Comparison of ENCODE assay signal across 7 mouse cellular contexts in genomic region chr11:70212423-70212822, GRCm38 (mm10). TPM values are rescaled to one million over a fixed set of nuclear protein-coding genes. Genes with fewer than 3 reads are reported as not detected.
DNase-seq lines count a peak whose midpoint lies in the region; ATAC-seq and TF ChIP-seq lines count a peak whose summit lies in the region.

Gene Slc16a11 (plus strand): TSS chr11:70212752.

- DNase-seq in lung, embryonic 14.5 days: no peak
- DNase-seq in lung, postnatal 25 days (ENCODE audit: low spot score): no peak
- no peak for DNase-seq in left cerebral cortex, adult 8-10 months (ENCODE audit: low spot score in 2 of 2)
- DNase-seq in adrenal gland, postnatal 4 days (ENCODE audit: low spot score in 2 of 2): no peak

- TF ChIP-seq CTCF in lung, embryonic 14.5 days (IDR thresholded peaks at IDR 0.05; ENCODE audit: low read depth): no peak

- H3K27me3 ChIP-seq in lung, embryonic 14.5 days (ENCODE audit: insufficient read depth, low read length): peaks cover 36% of the 10 kb centered on the region
- peaks cover 44% of the 10 kb centered on the region for H3K27me3 ChIP-seq in forebrain, embryonic 16.5 days (replicated peaks; ENCODE audit: control insufficient read depth, insufficient read depth, low read length)
- peaks cover 45% of the 10 kb centered on the region for H3K27me3 ChIP-seq in neural tube, embryonic 15.5 days (replicated peaks)

- 0 out of 2 replicates have a peak, but pooled peaks cover 8% of the 10 kb centered on the region for H3K4me1 ChIP-seq in lung, embryonic 14.5 days (ENCODE audit: insufficient read depth)
- peaks cover 16% of the 10 kb centered on the region for H3K4me1 ChIP-seq in forebrain, embryonic 16.5 days (replicated peaks; ENCODE audit: control insufficient read depth, insufficient read depth, low read length)
- peaks cover 26% of the 10 kb centered on the region for H3K4me1 ChIP-seq in neural tube, embryonic 15.5 days

- peak within 1 kb of the TSS; percentile 61; the same call in 1 of the 2 replicates for H3K4me2 ChIP-seq in lung, embryonic 14.5 days
- H3K4me2 ChIP-seq in forebrain, embryonic 16.5 days (ENCODE audit: low read length): peak within 1 kb of the TSS; percentile 65
- H3K4me2 ChIP-seq in neural tube, embryonic 15.5 days: peak within 1 kb of the TSS; percentile 84

- ATAC-seq in lung, embryonic 14.5 days (ENCODE audit: insufficient read depth): no peak
- ATAC-seq in forebrain, embryonic 16.5 days: no peak
- no peak for ATAC-seq in neural tube, embryonic 15.5 days (ENCODE audit: low FRiP score)
- no peak for ATAC-seq in erythroblast, adult 5-6 weeks (replicated peaks; ENCODE audit: low FRiP score, poor library complexity, severe bottlenecking)

- H3K4me3 ChIP-seq in lung, embryonic 14.5 days (ENCODE audit: low read depth, low read length): no peak within 1 kb of the TSS
- H3K4me3 ChIP-seq in forebrain, embryonic 16.5 days (replicated peaks; ENCODE audit: low read length): peak within 1 kb of the TSS; percentile 42
- H3K4me3 ChIP-seq in neural tube, embryonic 15.5 days (replicated peaks): peak within 1 kb of the TSS; percentile 35

- no peak within 1 kb of the TSS for H3K9ac ChIP-seq in lung, embryonic 14.5 days
- H3K9ac ChIP-seq in forebrain, embryonic 16.5 days (replicated peaks; ENCODE audit: low read depth, low read length): 0 out of 2 replicates have a peak within 1 kb of the TSS, but pooled peaks have one; percentile 56
- no peak within 1 kb of the TSS; the same call in 1 of the 2 replicates for H3K9ac ChIP-seq in neural tube, embryonic 15.5 days (replicated peaks)

- no peak within 1 kb of the TSS for H3K27ac ChIP-seq in lung, embryonic 14.5 days (ENCODE audit: low read depth)
- no peak within 1 kb of the TSS for H3K27ac ChIP-seq in forebrain, embryonic 16.5 days (ENCODE audit: low read length)
- H3K27ac ChIP-seq in neural tube, embryonic 15.5 days (replicated peaks): no peak within 1 kb of the TSS

- no peaks in the 10 kb centered on the region for H3K36me3 ChIP-seq in lung, embryonic 14.5 days (ENCODE audit: insufficient read depth)
- peaks cover 3% of the 10 kb centered on the region; the same call in 1 of the 2 replicates for H3K36me3 ChIP-seq in forebrain, embryonic 16.5 days (ENCODE audit: control insufficient read depth, insufficient read depth)
- peaks cover 14% of the 10 kb centered on the region for H3K36me3 ChIP-seq in neural tube, embryonic 15.5 days

- no peaks in the 10 kb centered on the region for H3K9me3 ChIP-seq in lung, embryonic 14.5 days (ENCODE audit: low read depth, low read length)
- no peaks in the 10 kb centered on the region for H3K9me3 ChIP-seq in forebrain, embryonic 16.5 days (ENCODE audit: control insufficient read depth, low read length)
- no peaks in the 10 kb centered on the region for H3K9me3 ChIP-seq in neural tube, embryonic 15.5 days (replicated peaks)

- 51% methylated on average over 6 of the region's 6 CpGs for WGBS in lung, embryonic 14.5 days
- WGBS in forebrain, embryonic 16.5 days: 58% methylated on average over 6 of the region's 6 CpGs
- 72% methylated on average over 6 of the region's 6 CpGs for WGBS in neural tube, embryonic 15.5 days

RNA-seq across cellular contexts. Expression of gene Slc16a11, which starts in this region (rescaled TPM):
- 0.23 and 0.63 TPM in 2 replicates for polyA plus RNA-seq in lung, embryonic 14.5 days (2014; fragmentation: Nextera tagmentation; extraction: Ambion mirVana)
- 3.1 and 4.8 TPM in 2 replicates for polyA plus RNA-seq in forebrain, embryonic 16.5 days (2015; fragmentation: Nextera tagmentation; extraction: Ambion mirVana)
- 10 to 100 TPM; 32.3 to 43.4 (median 36.5) TPM for total RNA-seq in left cerebral cortex, adult 8-10 months (2022)
- polyA plus RNA-seq in neural tube, embryonic 15.5 days (2015; fragmentation: Nextera tagmentation; extraction: Ambion mirVana): 6.3 and 7.3 TPM in 2 replicates
- total RNA-seq in erythroblast, adult 5-6 weeks (2015; ENCODE audit: low replicate concordance): not detected in 2 replicates
- not detected in 2 replicates for total RNA-seq in erythroblast, adult 5-6 weeks (2017; ENCODE audit: low replicate concordance)
- 1 to 10 TPM in 1 of 2 experiments, under 1 TPM in 1; 0.71 to 2.9 TPM for total RNA-seq in adrenal gland, postnatal 4 days (2021)

Comparison
In these comparisons a context has a peak if more than half of its experiments do, and no peak if none do; other contexts are left out.
1. RNA of gene Slc16a11 (total RNA-seq): 32.3 to 43.4 TPM in left cerebral cortex, adult 8-10 months; 0.71 to 2.9 TPM in adrenal gland, postnatal 4 days and not detected in erythroblast, adult 5-6 weeks; every median in the first group is over 4 times any median in the second.
2. Peak in every context shown above with its lines, with median percentiles within 50 percentile points of each other: H3K4me2 ChIP-seq.